Mouse (Mus musculus) gastrocnemius, adult 2 months (tissue): ENCODE results near the gene Ciart. TPM values are rescaled to one million over a fixed set of nuclear protein-coding genes. Genes with fewer than 3 reads are reported as not detected.
"Not testable (repeated sequence)": the region's sequence is repeated elsewhere in the genome, so short reads cannot be mapped to it uniquely, and the experiment has no call there.

ENCODE experiments used
- DNase-seq: peaks from one replicate; pipeline ENCODE4 v3.0.0; 2022
- H3K27ac ChIP-seq: fragments of 200-600 bp; 2 replicates; pipeline ENCODE4 v1.8.1; 2022; ENCODE audit warnings: mild to moderate bottlenecking
- H3K4me3 ChIP-seq: fragments of 200-600 bp; 2 replicates; pipeline ENCODE4 v1.8.1; 2022; ENCODE audit warnings: mild to moderate bottlenecking, moderate library complexity
- CTCF ChIP-seq: fragments of 200-600 bp; IDR thresholded peaks from 2 replicates; pipeline ENCODE4 v1.8.1; 2022; ENCODE audit warnings: antibody characterized with exemption, mild to moderate bottlenecking, moderate library complexity
- intact Hi-C: fragments of 180-260 bp; cut with DNase I; formaldehyde crosslinking; loops from one replicate; pipeline ENCODE4 v1.15.1; 2025
- total RNA-seq, 2 experiments: library from RNA; stranded (reverse); gene quantifications; 2 replicates each; pipeline ENCODE4 v1.2.3; 2021

Ciart gene
- total RNA-seq, 2 experiments from 2014 or later = 2.7 to 9.3 TPM

GRCm38 (mm10) chr3:95871392-95871867, 10.6 kb downstream of the Ciart start, which contains the start of gene Mrps21:
Gene Mrps21, minus strand, starts transcription at chr3:95871519.
- H3K4me3 ChIP-seq = peak within 1 kb of the TSS; percentile 85
- intact Hi-C loops = no loop called here
- H3K27ac ChIP-seq = peak within 1 kb of the TSS; percentile 95
- TF ChIP-seq CTCF = no peak
- DNase-seq = peak; percentile 93

DNA sequence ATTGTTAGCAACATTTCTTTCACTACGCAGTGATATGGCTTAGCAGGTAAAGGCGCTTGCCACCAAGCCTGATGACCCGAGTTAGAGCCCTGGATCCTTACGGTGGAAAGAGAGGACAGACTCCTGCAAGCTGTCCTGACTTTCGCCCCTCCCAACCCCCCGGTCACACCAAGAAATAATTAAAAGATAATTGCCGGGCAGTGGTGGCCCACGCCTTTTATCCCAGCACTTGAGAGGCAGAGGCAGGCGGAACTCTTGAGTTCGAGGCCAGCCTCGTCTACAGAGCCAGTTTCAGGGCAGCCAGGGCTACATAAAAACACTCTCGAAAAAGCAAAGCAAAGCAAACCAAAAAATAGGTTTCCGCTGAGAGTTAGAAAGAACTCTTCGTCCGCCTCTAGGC, 11.1 kb downstream of the Ciart start:
- intact Hi-C loops = no loop called here
- DNase-seq = no peak
- no peak for TF ChIP-seq CTCF
- Histone ChIP-seq H3K4me3 (peak overlapping the region; percentile 85), H3K27ac (peak overlapping the region; percentile 95)

DNA sequence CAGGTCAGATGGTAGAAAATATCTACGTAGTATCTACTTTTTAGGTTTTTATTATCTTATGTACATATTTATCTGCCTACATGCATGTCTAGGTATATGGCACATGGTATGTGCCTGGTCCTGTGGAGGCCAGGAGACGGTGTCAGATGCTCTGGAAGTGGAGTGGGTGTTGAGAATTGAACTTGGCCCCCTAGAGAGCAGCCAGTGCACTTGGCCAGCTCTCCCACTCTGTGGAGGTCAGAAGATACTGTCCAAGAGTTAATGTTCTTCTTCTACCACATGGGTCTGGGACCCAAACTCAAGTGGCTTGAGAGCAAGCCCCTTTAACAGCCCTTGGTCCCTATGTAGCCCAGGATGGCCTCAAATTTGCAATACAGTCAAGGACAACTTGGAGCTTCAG, 14.6 kb downstream of the Ciart start:
- intact Hi-C loops = no loop called here
- no peak overlapping the region for H3K27ac ChIP-seq
- DNase-seq = no peak
- no peak overlapping the region for H3K4me3 ChIP-seq
- no peak for TF ChIP-seq CTCF

- H3K27ac ChIP-seq = peak overlapping the region; percentile 65
- intact Hi-C loops = no loop called here
- no peak overlapping the region for H3K4me3 ChIP-seq
- DNase-seq = no peak
- no peak for TF ChIP-seq CTCF
Measured at GRCm38 (mm10) chr3:95866071-95866470, 16.0 kb downstream of the Ciart start.

DNA sequence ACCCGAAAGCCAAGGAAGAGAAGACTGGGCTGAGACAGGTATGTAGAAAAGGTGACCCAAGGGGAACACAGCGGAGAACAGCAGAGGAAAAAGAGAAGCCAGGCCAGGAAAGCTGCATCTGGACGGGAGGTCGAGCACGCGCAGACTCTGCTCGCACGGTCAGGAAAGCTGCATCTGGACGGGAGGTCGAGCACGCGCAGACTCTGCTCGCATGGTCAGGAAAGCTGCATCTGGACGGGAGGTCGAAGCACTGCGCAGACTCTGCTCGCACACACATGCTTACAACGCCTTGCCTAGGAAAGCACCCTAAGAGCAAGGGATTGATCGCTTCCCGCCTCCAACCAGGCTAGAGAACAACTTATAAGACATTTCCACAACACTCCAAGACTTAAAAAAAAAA, 16.5 kb downstream of the Ciart start:
- DNase-seq = no peak
- Histone ChIP-seq H3K27ac (peak overlapping the region; percentile 65), H3K4me3 (no peak overlapping the region)
- intact Hi-C loops = no loop called here
- TF ChIP-seq CTCF = no peak

DNA sequence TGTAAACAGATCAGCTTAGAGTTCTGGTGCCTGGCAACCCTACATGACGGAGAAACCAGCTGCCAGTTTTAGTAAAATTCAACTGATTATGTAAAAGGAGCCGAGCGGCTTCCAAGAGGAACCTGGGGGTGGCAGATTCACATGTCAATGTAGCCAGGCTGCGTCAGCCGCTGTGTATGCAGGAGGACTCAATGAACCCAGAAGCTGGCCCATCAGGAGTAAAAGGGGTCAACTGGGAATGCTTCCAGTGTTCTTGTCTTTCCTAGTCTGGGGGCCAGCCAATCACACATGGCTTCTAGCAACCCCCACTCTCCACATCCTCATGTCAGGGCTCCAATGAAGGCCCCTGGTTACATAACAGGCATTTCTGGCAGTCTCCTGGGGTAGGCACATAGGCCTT, 17.0 kb downstream of the Ciart start:
- intact Hi-C loops = no loop called here
- DNase-seq = peak; percentile 28
- TF ChIP-seq CTCF = no peak
- no peak overlapping the region for H3K4me3 ChIP-seq
- peak overlapping the region; percentile 65 for H3K27ac ChIP-seq

DNA sequence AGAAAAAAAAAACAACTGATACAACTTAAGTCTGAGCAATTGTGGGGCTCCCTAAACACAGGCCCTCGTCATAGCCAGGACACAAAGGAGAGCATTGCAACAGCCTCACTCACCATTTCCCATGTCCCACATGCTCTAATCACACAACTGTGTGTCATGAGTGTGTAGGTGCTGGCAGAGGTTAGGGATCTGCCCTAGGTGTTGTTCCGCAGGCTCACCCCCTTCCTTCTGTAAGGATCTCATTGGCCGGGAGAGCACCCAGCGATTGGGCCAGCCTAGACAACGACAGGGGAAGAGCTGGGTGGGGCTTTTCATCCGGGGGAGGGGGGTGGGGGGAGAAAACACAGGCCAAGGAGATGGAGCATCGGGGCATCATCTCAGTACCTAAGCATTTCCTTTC, 18.5 kb downstream of the Ciart start:
- H3K27ac ChIP-seq = 0 out of 2 replicates have a peak overlapping the region, but pooled peaks have one; percentile 12
- DNase-seq = no peak
- intact Hi-C loops = loop anchor here (5.0 kb wide), 2 partner anchors 99 to 189 kb away; no protein-coding TSS in a partner anchor
- H3K4me3 ChIP-seq = no peak overlapping the region
- TF ChIP-seq CTCF = no peak

DNA sequence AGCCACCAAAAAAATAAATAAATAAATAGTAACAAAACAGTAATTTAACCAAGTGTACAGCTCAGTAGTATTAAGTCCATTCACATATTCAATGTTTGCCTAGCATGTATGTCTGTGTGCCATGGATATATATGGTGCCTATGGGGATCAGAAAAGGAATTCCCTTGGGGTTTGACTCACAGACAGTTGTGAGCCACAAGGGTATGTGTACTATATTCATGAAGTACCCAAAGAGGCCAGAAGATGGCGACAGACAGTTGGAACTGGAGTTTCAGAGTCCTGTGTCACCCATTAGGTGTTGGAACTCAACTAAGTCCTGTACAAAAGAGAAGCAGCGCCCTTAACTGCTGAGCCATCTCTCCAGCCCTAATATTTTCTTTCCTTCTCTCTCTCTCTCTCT, 20.3 kb downstream of the Ciart start:
- TF ChIP-seq CTCF = peak; percentile 79
- peak; percentile 54 for DNase-seq
- no peak overlapping the region for H3K4me3 ChIP-seq
- no peak overlapping the region for H3K27ac ChIP-seq
- intact Hi-C loops = loop anchor here (5.0 kb wide), 2 partner anchors 101 to 191 kb away; no protein-coding TSS in a partner anchor

DNA sequence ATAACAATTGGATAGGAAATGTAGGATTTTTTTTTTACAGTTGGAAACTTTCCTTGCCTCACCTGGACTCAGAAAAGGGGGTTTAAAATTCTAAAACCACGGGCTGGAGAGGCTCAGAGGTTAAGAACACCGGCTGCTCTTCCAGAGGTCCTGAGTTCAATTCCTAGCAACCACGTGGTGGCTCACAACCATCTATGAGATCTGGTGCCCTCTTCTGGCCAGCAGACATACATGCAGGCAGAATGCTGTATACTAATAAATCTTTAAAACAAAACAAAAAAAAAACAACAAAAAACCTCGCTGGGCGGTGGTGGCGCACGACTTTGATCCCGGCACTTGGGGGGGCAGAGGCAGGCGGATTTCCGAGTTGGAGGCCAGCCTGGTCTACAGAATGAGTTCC, 20.8 kb downstream of the Ciart start:
- Histone ChIP-seq H3K4me3 (no peak overlapping the region), H3K27ac (no peak overlapping the region)
- intact Hi-C loops = loop anchor here (5.0 kb wide), 2 partner anchors 101 to 191 kb away; no protein-coding TSS in a partner anchor
- peak; percentile 22 for DNase-seq
- peak; percentile 52 for TF ChIP-seq CTCF

DNA sequence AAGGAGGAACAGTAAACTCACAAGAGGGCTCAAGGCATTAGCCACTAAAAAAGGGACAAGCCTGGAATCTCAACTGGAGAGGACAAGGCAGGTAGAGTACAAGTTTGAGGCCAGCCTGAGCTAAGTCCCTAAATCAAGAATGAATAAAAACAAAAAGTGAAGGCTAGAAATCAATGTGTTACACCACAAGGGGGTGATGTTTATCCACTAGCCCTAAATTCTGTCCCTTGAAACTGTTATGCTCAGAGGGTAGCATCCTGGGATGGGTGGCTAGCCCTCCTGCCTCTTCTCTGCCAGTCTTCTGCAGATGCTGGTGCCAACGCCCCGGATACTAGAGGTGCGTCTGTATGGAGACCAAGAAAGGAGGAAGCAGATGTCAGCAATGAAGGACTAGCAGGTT, 21.7 kb downstream of the Ciart start:
- Histone ChIP-seq H3K4me3 (no peak overlapping the region), H3K27ac (no peak overlapping the region)
- intact Hi-C loops = loop anchor here (1.0 to 5.0 kb wide), 3 partner anchors 47 to 192 kb away; no protein-coding TSS in a partner anchor
- peak; percentile 25; the same call in 1 of the 2 replicates for TF ChIP-seq CTCF
- DNase-seq = no peak

GRCm38 (mm10) chr3:95858278-95858677, 23.8 kb downstream of the Ciart start:
- DNase-seq, H3K4me3 ChIP-seq, intact Hi-C loops, H3K27ac ChIP-seq: not testable (repeated sequence)

GRCm38 (mm10) chr3:95857050-95857449, 25.0 kb downstream of the Ciart start:
- H3K27ac ChIP-seq, DNase-seq, intact Hi-C loops, H3K4me3 ChIP-seq: not testable (repeated sequence)

DNA sequence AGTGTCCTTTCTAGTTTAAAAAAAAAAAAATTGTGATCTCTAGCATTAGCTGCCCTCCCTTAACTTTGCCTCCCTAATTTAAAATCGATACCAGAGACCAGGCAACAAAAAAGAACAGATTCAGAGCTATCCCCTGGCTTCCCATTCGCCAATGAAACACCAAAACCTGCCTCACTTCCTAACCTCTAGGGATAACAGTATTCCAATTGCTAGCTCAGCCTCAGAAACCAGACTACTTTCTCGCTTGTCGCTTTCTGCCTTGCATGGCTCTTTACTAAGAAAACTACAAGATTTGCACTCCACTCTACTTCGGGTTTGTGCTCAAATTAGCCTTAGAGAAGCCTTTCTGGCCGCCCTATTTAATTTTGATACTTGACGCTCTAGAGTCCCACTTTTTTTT, 25.9 kb downstream of the Ciart start:
- no peak for TF ChIP-seq CTCF
- no peak for DNase-seq
- H3K27ac ChIP-seq = peak overlapping the region; percentile 94
- H3K4me3 ChIP-seq = peak overlapping the region; percentile 93
- intact Hi-C loops = no loop called here

DNA sequence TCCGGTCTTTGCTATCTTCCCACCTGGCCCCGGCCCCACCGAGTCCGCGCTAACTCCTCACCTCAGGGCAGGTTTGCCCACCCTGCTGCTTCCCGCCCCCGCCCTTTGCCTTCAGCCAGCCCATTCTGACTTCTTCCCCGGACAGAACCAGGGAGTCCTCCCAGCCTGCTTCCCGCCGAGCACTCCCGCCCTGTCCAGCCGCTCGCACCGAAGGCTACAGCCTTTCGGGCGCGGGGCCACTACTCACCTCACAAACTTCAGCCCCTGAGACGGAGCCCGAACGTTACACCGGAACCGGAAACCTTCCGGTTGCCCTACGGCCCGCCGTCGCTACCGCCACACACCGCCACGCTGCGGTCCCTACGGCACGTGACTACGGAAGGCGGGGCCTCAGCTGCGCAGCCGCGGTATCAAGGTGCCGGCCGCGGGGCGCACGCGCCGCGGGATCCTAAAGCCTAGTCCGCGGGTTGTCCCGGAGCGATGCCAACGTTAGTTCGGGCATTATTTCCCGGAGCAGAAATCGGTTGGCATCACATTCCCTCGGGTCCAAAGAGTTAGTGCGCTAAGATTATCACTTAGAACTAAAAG, 26.5 kb downstream of the Ciart start, which contains the start of gene Prpf3:
Gene Prpf3 (minus strand): TSS at position 384 of the 588 bp plus-strand sequence.
- TF ChIP-seq CTCF = no peak
- peak; percentile 98 for DNase-seq
- intact Hi-C loops = no loop called here
- peak within 1 kb of the TSS; percentile 94 for H3K27ac ChIP-seq
- H3K4me3 ChIP-seq = peak within 1 kb of the TSS; percentile 93
